Mouse (Mus musculus) small intestine, adult 2 months (tissue): ENCODE data around the gene Cant1.
"Not testable (repeated sequence)": the region's sequence is repeated elsewhere in the genome, so short reads cannot be mapped to it uniquely, and the experiment has no call there.

Experiments
- CTCF ChIP-seq: fragments of 200-500 bp; IDR thresholded peaks from 2 replicates; pipeline ENCODE4 v1.5.1; 2012; ENCODE audit warnings: low read depth, mild to moderate bottlenecking, control low read depth, inconsistent platforms, low read length, moderate library complexity, mixed read lengths; ENCODE audit not compliant: insufficient replicate concordance, insufficient read length; ENCODE audit errors: extremely low read depth
- POLR2A ChIP-seq: fragments of 200-500 bp; IDR thresholded peaks from 2 replicates; pipeline ENCODE4 v1.6.1; 2012; ENCODE audit warnings: low read depth, mild to moderate bottlenecking, control low read depth, inconsistent platforms, low read length, moderate library complexity

GRCm38 (mm10) chr11:118376323-118376722, 42.6 kb downstream of the Cant1 start:
- TF ChIP-seq CTCF, POLR2A: not testable (repeated sequence)
